Mouse (Mus musculus) liver, embryonic 14.5 days (tissue): ENCODE data around the gene Rap1gds1. TPM values are rescaled to one million over a fixed set of nuclear protein-coding genes. Genes with fewer than 3 reads are reported as not detected.

ENCODE experiments used
- ATAC-seq: fragments of 200-750 bp; cut with Nextera tagmentation; 2 replicates; pipeline ENCODE4 v1.8.0; 2017; ENCODE audit warnings: moderate number of reproducible peaks, mild to moderate bottlenecking, moderate library complexity; ENCODE audit not compliant: insufficient read depth
- DNase-seq, 3 experiments: peaks; one replicate each; pipeline ENCODE4 v3.0.0-alpha.2; 2012 to 2013; ENCODE audit warnings: low read depth in 3 of 3, low spot score in 3 of 3
- H3K27ac ChIP-seq: fragments of 300-500 bp; sonication (generic); 2 replicates; pipeline ENCODE4 v1.5.1; 2014; ENCODE audit warnings: moderate library complexity, mild to moderate bottlenecking, control low read depth, inconsistent platforms
- H3K27me3 ChIP-seq: fragments of 300-500 bp; sonication (generic); 2 replicates; pipeline ENCODE4 v1.6.1; 2014; ENCODE audit warnings: mild to moderate bottlenecking, low read length, moderate library complexity; ENCODE audit not compliant: control insufficient read depth, insufficient read depth
- H3K36me3 ChIP-seq: fragments of 300-500 bp; sonication (generic); replicated peaks from 2 replicates; pipeline ENCODE4 v1.6.1; 2014; ENCODE audit warnings: low read depth; ENCODE audit not compliant: control insufficient read depth, insufficient read depth
- H3K4me1 ChIP-seq, 2 experiments: fragments of 200-500 bp in 1 of 2; fragments of 300-500 bp in 1 of 2; sonication (generic) in 1 of 2; replicated peaks; 2 replicates each; pipeline ENCODE4 v1.6.1; 2012 to 2014; ENCODE audit warnings: antibody characterized with exemption in 1 of 2, inconsistent platforms in 1 of 2, low read length in 1 of 2; ENCODE audit not compliant: control insufficient read depth in 2 of 2, insufficient read depth in 2 of 2
- H3K4me2 ChIP-seq: fragments of 300-500 bp; sonication (generic); 2 replicates; pipeline ENCODE4 v1.6.1; 2014; ENCODE audit warnings: low read depth, mild to moderate bottlenecking, control low read depth, moderate library complexity
- H3K4me3 ChIP-seq, 2 experiments: fragments of 200-500 bp in 1 of 2; fragments of 300-500 bp in 1 of 2; sonication (generic) in 1 of 2; 2 replicates each; pipeline ENCODE4 v1.5.1; 2012 to 2014; ENCODE audit warnings: low read depth in 2 of 2, low read length in 2 of 2, mild to moderate bottlenecking in 2 of 2, control low read depth in 1 of 2, inconsistent platforms in 1 of 2, moderate library complexity in 1 of 2; ENCODE audit not compliant: insufficient read depth in 1 of 2
- H3K9ac ChIP-seq: fragments of 300-500 bp; sonication (generic); replicated peaks from 2 replicates; pipeline ENCODE4 v1.6.1; 2014; ENCODE audit warnings: mild to moderate bottlenecking, control low read depth, moderate library complexity
- H3K9me3 ChIP-seq: fragments of 300-500 bp; sonication (generic); 2 replicates; pipeline ENCODE4 v1.6.1; 2016; ENCODE audit warnings: low read length, mixed read lengths; ENCODE audit not compliant: control insufficient read depth
- CTCF ChIP-seq: IDR thresholded peaks from 2 replicates; pipeline ENCODE4 v1.5.1; 2016; ENCODE audit warnings: antibody characterized with exemption, low read depth, control low read depth
- EP300 ChIP-seq: IDR thresholded peaks from 2 replicates; pipeline ENCODE4 v1.6.1; 2016; ENCODE audit warnings: antibody characterized with exemption, low read depth
- WGBS: fragments of 180-500 bp; shearing (Covaris S2); extraction: QIAGEN DNeasy Blood & Tissue Kit; methylation state at CpG from one replicate; pipeline ENCODE4 v1.1.7; 2014; ENCODE audit not compliant: insufficient replicate concordance; 5-methylcytosine and 5-hydroxymethylcytosine counted together
- polyA plus RNA-seq, 2 experiments: library from polyadenylated mRNA; depleted of rRNA in 1 of 2; stranded (reverse) in 1 of 2; unstranded in 1 of 2; fragments of >200 nt; fragmentation: Nextera tagmentation in 1 of 2; extraction: Ambion mirVana in 1 of 2; gene quantifications; 2 replicates each; pipeline versions ENCODE4 v1.2.1 to v1.2.3; 2012 to 2014

The Rap1gds1 gene
- polyA plus RNA-seq, 2 experiments = 7.0 to 11.9 TPM

DNA sequence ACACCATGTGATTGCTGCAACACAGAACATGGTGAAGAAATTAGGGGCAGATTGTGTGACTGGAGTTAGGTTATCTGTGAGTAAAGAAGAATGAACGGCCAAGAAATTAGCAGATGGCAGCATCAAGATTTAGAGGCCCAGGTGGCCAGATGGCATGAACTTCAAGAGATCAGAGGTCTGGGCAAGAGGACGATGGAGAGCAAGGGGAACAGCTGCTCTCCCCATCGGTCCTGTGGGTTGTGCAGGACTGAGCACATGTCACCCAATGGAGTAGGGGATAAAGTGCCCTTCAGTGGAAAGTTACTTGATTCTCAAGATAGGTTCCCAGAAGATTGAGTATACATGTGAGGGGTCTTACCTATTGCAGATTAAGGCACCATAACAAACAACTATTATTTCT lies 13.5 kb upstream of the Rap1gds1 start:
- H3K9ac ChIP-seq = no peak overlapping the region
- TF ChIP-seq CTCF (no peak), EP300 (no peak)
- no peaks in the 10 kb centered on the region for H3K9me3 ChIP-seq
- no peak overlapping the region for H3K27ac ChIP-seq
- 67% methylated on average over 3 of the region's 3 CpGs for WGBS
- H3K27me3 ChIP-seq = no peaks in the 10 kb centered on the region
- H3K4me3 ChIP-seq = no peak overlapping the region
- H3K4me1 ChIP-seq = no peaks in the 10 kb centered on the region
- H3K4me2 ChIP-seq = no peak overlapping the region
- H3K36me3 ChIP-seq = no peaks in the 10 kb centered on the region
- DNase-seq = no peak
- ATAC-seq = no peak

GRCm38 (mm10) chr3:139083778-139084539 lies 9.0 kb upstream of the Rap1gds1 start:
- Histone ChIP-seq H3K4me2 (no peak overlapping the region), H3K27me3 (no peaks in the 10 kb centered on the region), H3K9me3 (no peaks in the 10 kb centered on the region), H3K27ac (no peak overlapping the region), H3K9ac (no peak overlapping the region), H3K4me3 (no peak overlapping the region), H3K4me1 (no peaks in the 10 kb centered on the region), H3K36me3 (no peaks in the 10 kb centered on the region)
- ATAC-seq (no peak), DNase-seq (no peak)
- 49% methylated on average over 5 of the region's 5 CpGs for WGBS
- TF ChIP-seq CTCF = no peak

DNA sequence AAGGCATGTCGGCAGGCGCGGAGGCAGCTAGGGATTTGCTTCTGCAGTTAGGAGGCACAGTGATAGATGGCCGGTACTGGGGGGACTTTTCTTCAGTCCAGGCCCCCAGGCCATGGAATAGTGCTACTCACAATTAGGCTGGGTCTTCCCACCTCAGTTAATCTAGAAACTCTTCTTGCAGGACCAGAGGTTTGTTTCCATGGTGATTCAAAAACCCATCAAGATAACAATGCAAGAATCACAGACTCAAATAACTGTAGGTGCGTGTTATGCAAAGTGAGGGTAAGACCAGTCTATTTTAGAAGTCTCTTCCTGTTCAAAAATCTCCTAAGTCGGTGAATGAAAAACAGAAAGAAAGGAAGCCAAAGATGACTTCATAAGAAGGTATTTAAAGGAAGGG lies 4.8 kb upstream of the Rap1gds1 start:
- no peak overlapping the region for H3K4me3 ChIP-seq
- H3K36me3 ChIP-seq = no peaks in the 10 kb centered on the region
- no peak overlapping the region for H3K4me2 ChIP-seq
- no peaks in the 10 kb centered on the region for H3K9me3 ChIP-seq
- H3K27ac ChIP-seq = no peak overlapping the region
- ATAC-seq (no peak), DNase-seq (no peak)
- H3K4me1 ChIP-seq = peaks cover 0 to 2% of the 10 kb centered on the region in 2 experiments; a peak in 2 of 4 replicates
- H3K9ac ChIP-seq = no peak overlapping the region
- no peak for TF ChIP-seq EP300
- TF ChIP-seq CTCF = no peak
- H3K27me3 ChIP-seq = no peaks in the 10 kb centered on the region
- WGBS = 74% methylated on average over 6 of the region's 6 CpGs

- DNase-seq (no peak), ATAC-seq (no peak)
- TF ChIP-seq EP300 = no peak
- peak; percentile 54 for TF ChIP-seq CTCF
- H3K9me3 ChIP-seq = no peaks in the 10 kb centered on the region
- H3K36me3 ChIP-seq = no peaks in the 10 kb centered on the region
- H3K4me3 ChIP-seq = no peak overlapping the region
- H3K4me1 ChIP-seq = peaks cover 0 to 4% of the 10 kb centered on the region in 2 experiments; a peak in 3 of 4 replicates
- H3K9ac ChIP-seq = no peak overlapping the region
- no peak overlapping the region for H3K27ac ChIP-seq
- no peaks in the 10 kb centered on the region for H3K27me3 ChIP-seq
- H3K4me2 ChIP-seq = no peak overlapping the region
- WGBS = 66% methylated on average over 3 of the region's 3 CpGs
Measured at GRCm38 (mm10) chr3:139078010-139078409, 3.0 kb upstream of the Rap1gds1 start.

DNA sequence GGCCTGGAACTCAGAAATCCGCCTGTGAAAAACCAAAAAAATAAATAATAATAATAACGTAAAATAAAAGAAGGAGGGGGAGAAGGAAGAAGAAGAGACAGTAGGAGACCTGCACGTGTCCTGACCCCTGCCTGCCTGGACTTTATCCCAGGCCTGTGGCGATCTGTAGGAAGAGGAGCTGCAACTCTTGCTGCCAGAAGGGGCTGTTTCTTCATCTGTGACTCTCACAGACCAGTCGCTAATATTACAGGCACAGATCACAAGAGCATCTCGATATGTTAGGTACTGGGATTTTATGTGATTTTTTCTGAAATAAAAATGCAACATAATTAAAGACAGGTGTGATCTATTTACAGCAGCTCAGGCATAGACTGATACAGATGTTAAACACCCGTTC lies 1.1 kb upstream of the Rap1gds1 start:
- H3K27me3 ChIP-seq = no peaks in the 10 kb centered on the region
- H3K27ac ChIP-seq = no peak overlapping the region
- no peaks in the 10 kb centered on the region for H3K9me3 ChIP-seq
- DNase-seq (no peak), ATAC-seq (no peak)
- WGBS = 11% methylated on average over 7 of the region's 7 CpGs
- TF ChIP-seq CTCF = no peak
- no peak for TF ChIP-seq EP300
- peak overlapping the region; percentile 92 for H3K4me2 ChIP-seq
- peak overlapping the region; percentile 50 to 97 for H3K4me3 ChIP-seq
- H3K4me1 ChIP-seq = peaks cover 0 to 4% of the 10 kb centered on the region in 2 experiments; a peak in 3 of 4 replicates
- H3K36me3 ChIP-seq = no peaks in the 10 kb centered on the region
- H3K9ac ChIP-seq = peak overlapping the region; percentile 73; the same call in 1 of the 2 replicates
